Mouse (Mus musculus) granulocyte monocyte progenitor cell, adult 5-6 weeks (primary cell): Measurements from ENCODE around the gene Rassf3. TPM values are rescaled to one million over a fixed set of nuclear protein-coding genes. Genes with fewer than 3 reads are reported as not detected.
A peak's percentile ranks its signal among the peaks of the same experiment; 100 is the strongest.

Experiments used
- ATAC-seq: replicated peaks from 2 replicates; pipeline ENCODE4 v1.8.0; 2016; ENCODE audit warnings: mild to moderate bottlenecking, moderate TSS enrichment, inconsistent platforms; ENCODE audit not compliant: poor library complexity, severe bottlenecking
- total RNA-seq, 2 experiments: library from RNA; stranded (forward) in 1 of 2; stranded (reverse) in 1 of 2; fragments of 200-712, 200-1000 nt in 1 of 2; fragments of >200 nt in 1 of 2; fragmentation: Nextera tagmentation in 1 of 2; gene quantifications; 2 replicates each; pipeline ENCODE4 v1.2.3; 2014 to 2017

Rassf3 gene
- total RNA-seq, 2 experiments from 2014 or later = 21.0 to 30.6 TPM

- no peak for ATAC-seq
These were observed 63.3 kb downstream of the Rassf3 start for GRCm38 (mm10) chr10:121412824-121413223.

GRCm38 (mm10) chr10:121411721-121412455, 64.3 kb downstream of the Rassf3 start:
- no peak for ATAC-seq

- peak; percentile 59 for ATAC-seq
These were observed 66.4 kb downstream of the Rassf3 start for GRCm38 (mm10) chr10:121409717-121410116.

GRCm38 (mm10) chr10:121403946-121404345, 72.2 kb downstream of the Rassf3 start:
- no peak for ATAC-seq

- ATAC-seq = no peak
These were observed 73.0 kb downstream of the Rassf3 start for GRCm38 (mm10) chr10:121403104-121403503.

- ATAC-seq = no peak
These were observed 75.1 kb downstream of the Rassf3 start for GRCm38 (mm10) chr10:121401005-121401404.

GRCm38 (mm10) chr10:121398599-121398998, 77.5 kb downstream of the Rassf3 start:
- ATAC-seq = no peak

- ATAC-seq = no peak
These were observed 80.5 kb downstream of the Rassf3 start for GRCm38 (mm10) chr10:121395542-121396176.

- no peak for ATAC-seq
These were observed 81.3 kb downstream of the Rassf3 start for GRCm38 (mm10) chr10:121394789-121395325.

- no peak for ATAC-seq
These were observed 81.9 kb downstream of the Rassf3 start for GRCm38 (mm10) chr10:121394270-121394669.

GRCm38 (mm10) chr10:121391901-121392300, 84.2 kb downstream of the Rassf3 start:
- no peak for ATAC-seq

- no peak for ATAC-seq
These were observed 85.5 kb downstream of the Rassf3 start for GRCm38 (mm10) chr10:121390602-121391001.

- ATAC-seq = no peak
These were observed 89.8 kb downstream of the Rassf3 start for GRCm38 (mm10) chr10:121386347-121386746.

GRCm38 (mm10) chr10:121385695-121386094, 90.5 kb downstream of the Rassf3 start:
- ATAC-seq = no peak

GRCm38 (mm10) chr10:121384710-121385109, 91.4 kb downstream of the Rassf3 start:
- ATAC-seq = no peak

GRCm38 (mm10) chr10:121381280-121381679, 94.9 kb downstream of the Rassf3 start:
- ATAC-seq = no peak

GRCm38 (mm10) chr10:121379387-121379786, 96.8 kb downstream of the Rassf3 start:
- no peak for ATAC-seq

GRCm38 (mm10) chr10:121376530-121377271, 99.4 kb downstream of the Rassf3 start:
- ATAC-seq = no peak

GRCm38 (mm10) chr10:121375649-121376493, 100.3 kb downstream of the Rassf3 start:
- 0 out of 2 replicates have a peak, but pooled peaks have one; percentile 5 for ATAC-seq
